Mouse (Mus musculus) megakaryocyte, embryonic 14.5 days (primary cell): ENCODE data around the gene Oprm1.

ENCODE experiments used
- FLI1 ChIP-seq: IDR thresholded peaks from 2 replicates; pipeline ENCODE4 v1.6.1; 2012; ENCODE audit warnings: low read length, inconsistent platforms, mixed read lengths
- GATA1 ChIP-seq: IDR thresholded peaks from 3 replicates; pipeline ENCODE4 v1.6.1; 2012; ENCODE audit warnings: mixed read lengths, low read length, inconsistent platforms, borderline replicate concordance

DNA sequence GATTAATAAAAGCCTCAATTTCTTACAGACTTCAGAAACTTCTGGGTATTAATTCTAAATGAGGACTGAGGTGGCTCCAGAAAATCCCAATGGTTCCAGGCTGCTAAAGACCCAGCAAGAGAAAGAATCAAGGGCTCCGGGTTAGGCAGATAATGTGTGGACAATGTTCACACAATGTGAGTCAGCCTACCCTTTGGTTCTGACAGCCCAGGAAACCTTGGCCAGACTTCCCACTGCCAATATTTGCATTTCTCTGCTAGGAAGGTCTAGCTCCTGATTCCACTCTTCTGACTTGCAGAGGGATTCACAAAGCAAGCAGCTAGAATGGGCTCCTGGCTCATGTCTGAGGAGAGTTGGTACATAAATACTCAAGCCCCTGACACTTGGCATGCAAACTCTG is 210.0 kb downstream of the Oprm1 start:
- TF ChIP-seq GATA1 (no peak), FLI1 (no peak)
